Mouse (Mus musculus): Measurements from ENCODE around the gene Ssbp4. TPM values are rescaled to one million over a fixed set of nuclear protein-coding genes. Genes with fewer than 3 reads are reported as not detected.

Gene Ssbp4
- polyA plus RNA-seq, 2 experiments = 151 to 163 TPM

- TF ChIP-seq POLR2A (IDR thresholded peaks at IDR 0.05; ENCODE audit: borderline replicate concordance, extremely low read depth, insufficient read depth, insufficient read length) = no peak
- H3K27ac ChIP-seq (replicated peaks; ENCODE audit: low read depth, low read length) = no peak overlapping the region
- H3K36me3 ChIP-seq (ENCODE audit: control insufficient read depth, insufficient read depth, low read length) = peaks cover 3% of the 10 kb centered on the region; the same call in 1 of the 2 replicates
- H3K9ac ChIP-seq (ENCODE audit: low read depth, low read length, severe bottlenecking) = no peak overlapping the region
- ATAC-seq (ENCODE audit: low FRiP score, low read depth) = no peak
- no peak overlapping the region for H3K4me2 ChIP-seq (replicated peaks; ENCODE audit: low read depth, low read length, severe bottlenecking)
- H3K4me3 ChIP-seq (replicated peaks; ENCODE audit: low read length) = no peak overlapping the region
- H3K27me3 ChIP-seq (ENCODE audit: control insufficient read depth, insufficient read depth, low read length) = no peaks in the 10 kb centered on the region
- H3K9me3 ChIP-seq (ENCODE audit: control insufficient read depth, low read length) = no peaks in the 10 kb centered on the region
- WGBS = 82% methylated on average over 2 of the region's 2 CpGs
- 0 out of 2 replicates have a peak, but pooled peaks cover 1% of the 10 kb centered on the region for H3K4me1 ChIP-seq (ENCODE audit: control insufficient read depth, insufficient read depth, low read length)
- DNase-seq (ENCODE audit: low spot score) = no peak
Measured at GRCm38 (mm10) chr8:70560096-70560495, 48.6 kb downstream of the Ssbp4 start.

GRCm38 (mm10) chr8:70558983-70559382 is 49.7 kb downstream of the Ssbp4 start:
- Histone ChIP-seq H3K36me3 (ENCODE audit: control insufficient read depth, insufficient read depth, low read length) (peaks cover 3% of the 10 kb centered on the region; the same call in 1 of the 2 replicates), H3K27me3 (ENCODE audit: control insufficient read depth, insufficient read depth, low read length) (no peaks in the 10 kb centered on the region), H3K4me2 (replicated peaks; ENCODE audit: low read depth, low read length, severe bottlenecking) (no peak overlapping the region), H3K27ac (replicated peaks; ENCODE audit: low read depth, low read length) (no peak overlapping the region), H3K9me3 (ENCODE audit: control insufficient read depth, low read length) (no peaks in the 10 kb centered on the region), H3K9ac (ENCODE audit: low read depth, low read length, severe bottlenecking) (no peak overlapping the region), H3K4me3 (replicated peaks; ENCODE audit: low read length) (no peak overlapping the region), H3K4me1 (ENCODE audit: control insufficient read depth, insufficient read depth, low read length) (no peaks in the 10 kb centered on the region)
- no peak for DNase-seq (ENCODE audit: low spot score)
- 75% methylated on average over 3 of the region's 3 CpGs for WGBS
- no peak for ATAC-seq (ENCODE audit: low FRiP score, low read depth)
- TF ChIP-seq POLR2A (IDR thresholded peaks at IDR 0.05; ENCODE audit: borderline replicate concordance, extremely low read depth, insufficient read depth, insufficient read length) = no peak

- H3K4me2 ChIP-seq (replicated peaks; ENCODE audit: low read depth, low read length, severe bottlenecking) = no peak overlapping the region
- H3K36me3 ChIP-seq (ENCODE audit: control insufficient read depth, insufficient read depth, low read length) = peaks cover 3% of the 10 kb centered on the region; the same call in 1 of the 2 replicates
- no peak for ATAC-seq (ENCODE audit: low FRiP score, low read depth)
- 62% methylated on average over 4 of the region's 4 CpGs for WGBS
- TF ChIP-seq POLR2A (IDR thresholded peaks at IDR 0.05; ENCODE audit: borderline replicate concordance, extremely low read depth, insufficient read depth, insufficient read length) = no peak
- no peak for DNase-seq (ENCODE audit: low spot score)
- H3K27me3 ChIP-seq (ENCODE audit: control insufficient read depth, insufficient read depth, low read length) = no peaks in the 10 kb centered on the region
- H3K4me1 ChIP-seq (ENCODE audit: control insufficient read depth, insufficient read depth, low read length) = no peaks in the 10 kb centered on the region
- no peak overlapping the region for H3K27ac ChIP-seq (replicated peaks; ENCODE audit: low read depth, low read length)
- H3K4me3 ChIP-seq (replicated peaks; ENCODE audit: low read length) = no peak overlapping the region
- H3K9me3 ChIP-seq (ENCODE audit: control insufficient read depth, low read length) = no peaks in the 10 kb centered on the region
- no peak overlapping the region for H3K9ac ChIP-seq (ENCODE audit: low read depth, low read length, severe bottlenecking)
Measured at GRCm38 (mm10) chr8:70558334-70558733, 50.3 kb downstream of the Ssbp4 start.

GRCm38 (mm10) chr8:70555079-70555747 is 53.5 kb downstream of the Ssbp4 start:
- Histone ChIP-seq H3K27me3 (ENCODE audit: control insufficient read depth, insufficient read depth, low read length) (no peaks in the 10 kb centered on the region), H3K4me2 (replicated peaks; ENCODE audit: low read depth, low read length, severe bottlenecking) (no peak overlapping the region), H3K4me1 (ENCODE audit: control insufficient read depth, insufficient read depth, low read length) (no peaks in the 10 kb centered on the region), H3K4me3 (replicated peaks; ENCODE audit: low read length) (no peak overlapping the region), H3K36me3 (ENCODE audit: control insufficient read depth, insufficient read depth, low read length) (peaks cover 3% of the 10 kb centered on the region; the same call in 1 of the 2 replicates), H3K9me3 (ENCODE audit: control insufficient read depth, low read length) (no peaks in the 10 kb centered on the region), H3K27ac (replicated peaks; ENCODE audit: low read depth, low read length) (no peak overlapping the region), H3K9ac (ENCODE audit: low read depth, low read length, severe bottlenecking) (no peak overlapping the region)
- DNase-seq (ENCODE audit: low spot score) (no peak), ATAC-seq (ENCODE audit: low FRiP score, low read depth) (no peak)
- WGBS = 88% methylated on average over 4 of the region's 4 CpGs
- TF ChIP-seq POLR2A (IDR thresholded peaks at IDR 0.05; ENCODE audit: borderline replicate concordance, extremely low read depth, insufficient read depth, insufficient read length) = no peak

- Histone ChIP-seq H3K4me2 (replicated peaks; ENCODE audit: low read depth, low read length, severe bottlenecking) (no peak overlapping the region), H3K27me3 (ENCODE audit: control insufficient read depth, insufficient read depth, low read length) (no peaks in the 10 kb centered on the region), H3K9me3 (ENCODE audit: control insufficient read depth, low read length) (no peaks in the 10 kb centered on the region), H3K9ac (ENCODE audit: low read depth, low read length, severe bottlenecking) (no peak overlapping the region), H3K36me3 (ENCODE audit: control insufficient read depth, insufficient read depth, low read length) (no peaks in the 10 kb centered on the region), H3K27ac (replicated peaks; ENCODE audit: low read depth, low read length) (no peak overlapping the region), H3K4me3 (replicated peaks; ENCODE audit: low read length) (no peak overlapping the region), H3K4me1 (ENCODE audit: control insufficient read depth, insufficient read depth, low read length) (no peaks in the 10 kb centered on the region)
- TF ChIP-seq POLR2A (IDR thresholded peaks at IDR 0.05; ENCODE audit: borderline replicate concordance, extremely low read depth, insufficient read depth, insufficient read length) = no peak
- no peak for ATAC-seq (ENCODE audit: low FRiP score, low read depth)
- DNase-seq (ENCODE audit: low spot score) = no peak
Measured at GRCm38 (mm10) chr8:70553740-70554139, 54.9 kb downstream of the Ssbp4 start.
